Mouse (Mus musculus): ENCODE data around the gene Oaz1. TPM values are rescaled to one million over a fixed set of nuclear protein-coding genes. Genes with fewer than 3 reads are reported as not detected.
"Not testable (repeated sequence)": the region's sequence is repeated elsewhere in the genome, so short reads cannot be mapped to it uniquely, and the experiment has no call there.

The Oaz1 gene
- total RNA-seq, 2 experiments from 2014 or later = 651 to 657 TPM

- no peak for DNase-seq
Measured at GRCm38 (mm10) chr10:80822528-80822927, 3.9 kb upstream of the Oaz1 start.

- no peak for DNase-seq
Measured at GRCm38 (mm10) chr10:80823316-80823715, 3.1 kb upstream of the Oaz1 start.

GRCm38 (mm10) chr10:80823847-80824643 is 2.4 kb upstream of the Oaz1 start:
- DNase-seq = no peak

- no peak for DNase-seq
Measured at GRCm38 (mm10) chr10:80824827-80825226, 1.6 kb upstream of the Oaz1 start.

- no peak for DNase-seq
Measured at GRCm38 (mm10) chr10:80827063-80827869, 810 bp downstream of the Oaz1 start.

GRCm38 (mm10) chr10:80827870-80828420 is 1.5 kb downstream of the Oaz1 start:
- DNase-seq = no peak

- not testable (repeated sequence) for DNase-seq
Measured at GRCm38 (mm10) chr10:80828587-80828986, 2.1 kb downstream of the Oaz1 start.

GRCm38 (mm10) chr10:80829359-80830278 is 3.2 kb downstream of the Oaz1 start:
- DNase-seq = no peak

GRCm38 (mm10) chr10:80831136-80831535 is 4.7 kb downstream of the Oaz1 start:
- DNase-seq = peak; percentile 49

- no peak for DNase-seq
Measured at GRCm38 (mm10) chr10:80832818-80833217, 6.4 kb downstream of the Oaz1 start.

- DNase-seq = no peak
Measured at GRCm38 (mm10) chr10:80835617-80836016, 9.2 kb downstream of the Oaz1 start.

- no peak for DNase-seq
Measured at GRCm38 (mm10) chr10:80836949-80837379, 10.5 kb downstream of the Oaz1 start.

- DNase-seq = peak; percentile 75
Measured at GRCm38 (mm10) chr10:80837827-80838226, 11.4 kb downstream of the Oaz1 start.

GRCm38 (mm10) chr10:80838346-80838912 is 12.0 kb downstream of the Oaz1 start:
- no peak for DNase-seq

- DNase-seq = no peak
Measured at GRCm38 (mm10) chr10:80839848-80840247, 13.4 kb downstream of the Oaz1 start.

GRCm38 (mm10) chr10:80841685-80842084 is 15.2 kb downstream of the Oaz1 start:
- DNase-seq = no peak

GRCm38 (mm10) chr10:80842334-80842733 is 15.9 kb downstream of the Oaz1 start:
- DNase-seq = no peak

- no peak for DNase-seq
Measured at GRCm38 (mm10) chr10:80843087-80843930, 16.9 kb downstream of the Oaz1 start.

GRCm38 (mm10) chr10:80843931-80844547 is 17.6 kb downstream of the Oaz1 start, which contains the start of gene Lingo3:
TSS of gene Lingo3 (minus strand) at chr10:80844039.
- no peak for DNase-seq
